Mouse (Mus musculus) bone marrow macrophage, adult 2 months (primary cell): ENCODE results near the gene Ak1. TPM values are rescaled to one million over a fixed set of nuclear protein-coding genes. Genes with fewer than 3 reads are reported as not detected.

Source experiments
- H3K27ac ChIP-seq: 2 replicates; pipeline ENCODE4 v1.5.1; 2012; ENCODE audit warnings: low read depth, low read length; ENCODE audit not compliant: insufficient read depth
- H3K4me1 ChIP-seq: 2 replicates; pipeline ENCODE4 v1.6.1; 2012; ENCODE audit warnings: low read length; ENCODE audit not compliant: control insufficient read depth, insufficient read depth
- H3K4me3 ChIP-seq: 2 replicates; pipeline ENCODE4 v1.5.1; 2012; ENCODE audit warnings: mild to moderate bottlenecking, low read length, moderate library complexity; ENCODE audit not compliant: insufficient read depth
- CTCF ChIP-seq: IDR thresholded peaks from 2 replicates; pipeline ENCODE4 v1.5.1; 2012; ENCODE audit warnings: low read depth, mild to moderate bottlenecking, low read length, moderate library complexity
- POLR2A ChIP-seq: IDR thresholded peaks from 2 replicates; pipeline ENCODE4 v1.6.1; 2012; ENCODE audit warnings: mild to moderate bottlenecking, low read depth, low read length, borderline replicate concordance
- polyA plus RNA-seq: library from polyadenylated mRNA; stranded (reverse); fragments of >200 nt; gene quantifications from 2 replicates; pipeline ENCODE4 v1.2.4, GENCODE M21; 2012; ENCODE audit not compliant: missing spikeins, insufficient read depth, insufficient read length

The Ak1 gene
- polyA plus RNA-seq, 1 experiment, result 4.1 TPM

- no peak for TF ChIP-seq CTCF
- no peak for TF ChIP-seq POLR2A
- H3K4me3 ChIP-seq, result no peak within 1 kb of the TSS
- H3K4me1 ChIP-seq, result peaks cover 8% of the 10 kb centered on the region
- H3K27ac ChIP-seq, result no peak within 1 kb of the TSS
Measured at GRCm38 (mm10) chr2:32599409-32599808, 22.1 kb upstream of the Ak1 start, which contains the start of gene St6galnac6. St6galnac6 (plus strand) TSS chr2:32599709.

DNA sequence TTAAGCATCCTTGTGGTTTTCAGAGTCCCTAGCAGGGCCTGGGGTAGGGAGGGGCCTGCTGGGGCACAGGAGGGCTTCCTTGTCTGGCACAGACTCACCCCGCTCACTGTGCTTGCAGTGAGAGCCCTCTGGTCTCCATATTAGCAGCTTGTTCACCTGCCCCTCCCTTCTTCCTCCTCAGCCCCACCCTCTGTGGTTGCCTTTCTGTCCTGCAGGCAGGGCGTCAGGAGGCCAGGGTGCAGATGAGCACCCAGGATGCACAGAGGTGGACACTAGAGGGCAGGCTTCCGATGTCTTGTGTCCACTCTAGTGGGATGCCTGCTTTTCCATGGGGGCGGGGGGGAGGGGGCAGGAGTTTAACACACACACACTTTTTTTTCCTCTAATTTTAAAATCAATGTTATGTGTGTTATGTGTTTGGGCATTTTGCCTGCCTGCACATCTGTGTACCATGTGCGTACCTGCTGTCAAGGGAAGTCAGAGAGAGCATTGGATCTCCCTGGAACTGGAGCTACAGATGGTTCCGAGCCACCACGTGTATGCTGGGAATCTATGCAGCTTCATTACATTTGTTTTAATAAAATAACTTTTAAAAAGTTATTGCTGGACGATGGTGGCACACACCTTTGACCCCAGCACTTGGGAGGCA, 20.0 kb upstream of the Ak1 start:
- H3K4me1 ChIP-seq, result peaks cover 9% of the 10 kb centered on the region
- no peak overlapping the region for H3K4me3 ChIP-seq
- TF ChIP-seq POLR2A (no peak), CTCF (peak; percentile 46)
- no peak overlapping the region for H3K27ac ChIP-seq

GRCm38 (mm10) chr2:32602600-32603054, 18.9 kb upstream of the Ak1 start:
- no peak for TF ChIP-seq POLR2A
- TF ChIP-seq CTCF, result peak; percentile 80
- Histone ChIP-seq H3K27ac (0 out of 2 replicates have a peak overlapping the region, but pooled peaks have one; percentile 33), H3K4me1 (peaks cover 10% of the 10 kb centered on the region), H3K4me3 (peak overlapping the region; percentile 55)

DNA sequence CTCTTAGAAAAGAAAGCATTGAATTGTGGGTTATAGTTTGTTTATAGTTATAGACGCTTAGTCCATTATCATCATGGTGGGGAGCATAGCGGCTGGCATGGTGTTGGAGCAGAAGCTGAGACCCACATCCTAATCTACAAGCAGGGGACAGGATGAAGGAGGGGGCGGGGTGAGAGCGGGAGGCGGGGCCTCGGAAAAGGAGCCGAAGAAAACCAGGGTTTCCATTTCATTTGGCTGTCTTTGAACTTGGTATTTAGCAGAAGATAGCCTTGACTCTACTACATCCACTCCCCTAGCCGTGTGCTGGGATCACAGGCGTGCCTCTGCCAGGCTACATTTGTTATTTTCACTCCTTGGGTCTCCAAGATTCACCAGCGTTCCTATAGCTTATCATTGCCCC, 16.9 kb upstream of the Ak1 start:
- TF ChIP-seq POLR2A, result no peak
- no peak for TF ChIP-seq CTCF
- H3K4me1 ChIP-seq, result peaks cover 16% of the 10 kb centered on the region

GRCm38 (mm10) chr2:32606161-32607142, 15.1 kb upstream of the Ak1 start:
- Histone ChIP-seq H3K4me1 (peaks cover 22% of the 10 kb centered on the region), H3K4me3 (peak overlapping the region; percentile 93), H3K27ac (peak overlapping the region; percentile 81)
- TF ChIP-seq CTCF (peak; percentile 59), POLR2A (no peak)

More for the DNA sequence above, 16.9 kb upstream of the Ak1 start:
- no peak overlapping the region for H3K4me3 ChIP-seq
- no peak overlapping the region for H3K27ac ChIP-seq

- Histone ChIP-seq H3K4me1 (peaks cover 14% of the 10 kb centered on the region), H3K4me3 (peak overlapping the region; percentile 93), H3K27ac (peak overlapping the region; percentile 81)
- TF ChIP-seq POLR2A (no peak), CTCF (no peak)
Measured at GRCm38 (mm10) chr2:32607262-32607947, 14.2 kb upstream of the Ak1 start.

- peak overlapping the region; percentile 83 for H3K27ac ChIP-seq
- peak overlapping the region; percentile 93 for H3K4me3 ChIP-seq
- H3K4me1 ChIP-seq, result peaks cover 14% of the 10 kb centered on the region
- TF ChIP-seq CTCF (no peak), POLR2A (no peak)
Measured at GRCm38 (mm10) chr2:32608141-32608777, 13.3 kb upstream of the Ak1 start.

DNA sequence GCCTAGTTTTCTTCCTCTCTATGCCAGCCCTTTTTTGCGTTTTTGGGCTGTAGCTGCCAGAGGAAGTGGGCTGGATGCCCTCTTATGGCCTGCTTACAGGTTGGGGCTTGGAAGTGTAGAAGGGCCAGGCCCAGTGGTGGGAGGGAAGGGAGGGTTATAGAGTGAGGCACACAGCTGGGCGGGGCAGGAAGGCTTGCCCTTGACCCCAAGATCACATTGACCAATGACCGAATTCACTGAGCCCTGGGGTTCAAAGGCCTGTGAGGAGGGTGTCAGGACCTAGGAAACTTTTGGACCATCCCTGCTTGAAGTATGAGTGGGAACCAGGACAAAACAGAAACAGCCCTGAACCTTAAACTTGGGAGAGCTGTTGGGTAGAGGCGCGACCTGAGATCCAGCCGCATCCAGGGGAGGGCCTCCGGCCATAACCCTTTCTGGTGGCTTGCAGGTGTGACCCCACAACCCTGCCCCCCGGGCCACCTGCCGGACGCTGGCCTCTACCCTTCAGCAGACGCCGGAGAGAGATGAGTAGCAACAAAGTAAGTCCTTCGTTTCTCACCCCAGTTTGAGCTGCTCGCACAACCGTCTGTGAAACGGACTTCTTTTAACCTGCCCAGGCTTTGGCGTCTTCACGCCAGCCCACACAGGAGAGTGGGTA, 12.7 kb upstream of the Ak1 start:
- peak overlapping the region; percentile 83 for H3K27ac ChIP-seq
- H3K4me3 ChIP-seq, result peak overlapping the region; percentile 93
- no peak for TF ChIP-seq POLR2A
- peaks cover 14% of the 10 kb centered on the region for H3K4me1 ChIP-seq
